Mouse (Mus musculus) G1E (cell line): Measurements from ENCODE around the gene Trpv1. TPM values are rescaled to one million over a fixed set of nuclear protein-coding genes. Genes with fewer than 3 reads are reported as not detected.

Experiments used
- ATAC-seq: 2 replicates; pipeline ENCODE4 v1.8.0; 2016; ENCODE audit warnings: mild to moderate bottlenecking; ENCODE audit not compliant: insufficient number of reproducible peaks, poor library complexity, low FRiP score, severe bottlenecking; ENCODE audit errors: extremely low read depth
- DNase-seq: peaks from one replicate; pipeline ENCODE4 v3.0.0; 2012; ENCODE audit warnings: low spot score
- H3K27me3 ChIP-seq: 2 replicates; pipeline ENCODE4 v1.6.1; 2012; ENCODE audit warnings: mild to moderate bottlenecking, low read length, inconsistent platforms; ENCODE audit not compliant: insufficient read depth
- H3K36me3 ChIP-seq: replicated peaks from 2 replicates; pipeline ENCODE3; 2012; ENCODE audit warnings: mild to moderate bottlenecking, inconsistent platforms
- H3K4me1 ChIP-seq: 2 replicates; pipeline ENCODE4 v1.6.1; 2012; ENCODE audit warnings: low read depth, low read length, inconsistent platforms, mixed read lengths; ENCODE audit not compliant: insufficient read depth
- H3K4me3 ChIP-seq: 2 replicates; pipeline ENCODE4 v1.5.1; 2012; ENCODE audit warnings: low read depth, mild to moderate bottlenecking, inconsistent platforms, low read length, moderate library complexity, mixed read lengths
- H3K9me3 ChIP-seq: replicated peaks from 2 replicates; pipeline ENCODE4 v1.6.1; 2012; ENCODE audit warnings: inconsistent platforms
- CTCF ChIP-seq: IDR thresholded peaks from 2 replicates; pipeline ENCODE4 v1.5.1; 2012; ENCODE audit warnings: low read depth, low read length, inconsistent platforms, mixed read lengths
- GATA1 ChIP-seq: IDR thresholded peaks from 2 replicates; pipeline ENCODE4 v1.6.1; 2012; ENCODE audit warnings: borderline replicate concordance, low read length, inconsistent platforms, mixed read lengths
- GATA2 ChIP-seq: IDR thresholded peaks from 2 replicates; pipeline ENCODE4 v1.6.1; 2012; ENCODE audit warnings: low read depth, low read length, inconsistent platforms, borderline replicate concordance
- POLR2AphosphoS5 ChIP-seq: IDR thresholded peaks from 2 replicates; pipeline ENCODE4 v1.6.1; 2012; ENCODE audit warnings: low read depth, low read length, inconsistent platforms; ENCODE audit not compliant: insufficient replicate concordance
- TAL1 ChIP-seq: conservative IDR thresholded peaks from 2 replicates; pipeline ENCODE4 v1.6.1; 2012; ENCODE audit warnings: low read depth, low read length, inconsistent platforms, mixed read lengths
- polyA plus RNA-seq: library from polyadenylated mRNA; stranded (reverse); fragments of >175 nt; gene quantifications from 2 replicates; pipeline ENCODE4 v1.2.3, GENCODE M21; 2012
- total RNA-seq, 2 experiments: library from RNA; stranded (forward) in 1 of 2; stranded (reverse) in 1 of 2; fragments of 200-1000 nt in 1 of 2; fragments of >200 nt in 1 of 2; fragmentation: Nextera tagmentation in 1 of 2; gene quantifications; 2 replicates each; pipeline ENCODE4 v1.2.3; 2014 to 2017

The Trpv1 gene
- total and polyA plus RNA-seq, 3 experiments, result not detected

- ATAC-seq (no peak), DNase-seq (no peak)
- Histone ChIP-seq H3K9me3 (no peaks in the 10 kb centered on the region), H3K27me3 (peaks cover 20% of the 10 kb centered on the region), H3K36me3 (no peaks in the 10 kb centered on the region), H3K4me1 (no peaks in the 10 kb centered on the region), H3K4me3 (no peak overlapping the region)
- TF ChIP-seq POLR2AphosphoS5, result no peak
Measured at GRCm38 (mm10) chr11:73257362-73257945, 23.4 kb downstream of the Trpv1 start.

- Histone ChIP-seq H3K4me1 (no peaks in the 10 kb centered on the region), H3K4me3 (no peak overlapping the region), H3K36me3 (no peaks in the 10 kb centered on the region), H3K9me3 (no peaks in the 10 kb centered on the region), H3K27me3 (peaks cover 18% of the 10 kb centered on the region)
- no peak for ATAC-seq
- TF ChIP-seq TAL1, result no peak
- no peak for TF ChIP-seq POLR2AphosphoS5
- TF ChIP-seq CTCF, result no peak
- TF ChIP-seq GATA2, result no peak
- TF ChIP-seq GATA1, result no peak
- DNase-seq, result no peak
Measured at GRCm38 (mm10) chr11:73258664-73259063, 24.6 kb downstream of the Trpv1 start.

DNA sequence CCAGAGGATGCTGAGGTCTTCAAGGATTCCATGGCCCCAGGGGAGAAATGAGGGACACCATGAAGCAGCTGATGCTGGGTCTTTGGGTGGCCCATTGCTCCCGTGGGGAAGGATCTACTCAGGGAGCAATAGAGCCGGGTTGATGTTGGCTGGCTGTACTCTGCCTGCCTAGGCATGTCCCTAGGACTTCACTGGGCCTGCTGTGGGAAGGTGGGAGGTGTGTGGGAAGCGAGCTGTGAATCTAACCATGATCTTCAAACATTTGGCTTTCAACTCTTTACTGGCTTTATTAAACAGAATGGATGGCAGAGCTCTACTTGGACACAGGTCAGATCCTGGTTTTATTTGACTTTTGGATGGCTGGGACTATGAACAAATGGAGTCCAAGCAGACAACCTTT, 26.4 kb downstream of the Trpv1 start:
- no peak for DNase-seq
- Histone ChIP-seq H3K27me3 (peaks cover 18% of the 10 kb centered on the region), H3K4me1 (no peaks in the 10 kb centered on the region), H3K4me3 (no peak overlapping the region), H3K9me3 (no peaks in the 10 kb centered on the region), H3K36me3 (no peaks in the 10 kb centered on the region)
- no peak for ATAC-seq
- no peak for TF ChIP-seq CTCF
- no peak for TF ChIP-seq GATA1
- no peak for TF ChIP-seq GATA2
- no peak for TF ChIP-seq TAL1

DNA sequence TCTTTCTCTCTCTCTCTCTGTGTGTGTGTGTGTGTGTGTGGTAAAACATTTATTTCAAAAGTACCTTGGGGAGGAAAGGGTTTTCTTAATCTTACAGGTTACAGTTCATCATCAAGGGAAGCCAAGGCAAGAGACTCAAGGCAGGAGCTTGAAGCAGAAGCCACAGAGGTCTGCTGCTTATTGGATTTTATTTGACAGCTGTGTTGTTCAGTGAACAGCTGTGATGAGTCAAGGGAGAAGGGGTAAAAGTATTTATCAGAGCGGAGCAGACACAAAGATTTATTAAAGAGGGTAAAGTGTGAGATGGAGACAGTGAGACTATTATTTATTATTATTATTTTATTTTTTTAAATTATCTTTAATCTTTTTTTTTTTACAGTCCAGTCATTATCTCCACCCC, 27.3 kb downstream of the Trpv1 start:
- Histone ChIP-seq H3K36me3 (no peaks in the 10 kb centered on the region), H3K4me1 (no peaks in the 10 kb centered on the region), H3K27me3 (peaks cover 21% of the 10 kb centered on the region), H3K4me3 (no peak overlapping the region), H3K9me3 (no peaks in the 10 kb centered on the region)
- no peak for ATAC-seq
- DNase-seq, result no peak
- TF ChIP-seq GATA2, result no peak
- no peak for TF ChIP-seq POLR2AphosphoS5
- no peak for TF ChIP-seq GATA1
- TF ChIP-seq CTCF, result no peak
- TF ChIP-seq TAL1, result no peak

DNA sequence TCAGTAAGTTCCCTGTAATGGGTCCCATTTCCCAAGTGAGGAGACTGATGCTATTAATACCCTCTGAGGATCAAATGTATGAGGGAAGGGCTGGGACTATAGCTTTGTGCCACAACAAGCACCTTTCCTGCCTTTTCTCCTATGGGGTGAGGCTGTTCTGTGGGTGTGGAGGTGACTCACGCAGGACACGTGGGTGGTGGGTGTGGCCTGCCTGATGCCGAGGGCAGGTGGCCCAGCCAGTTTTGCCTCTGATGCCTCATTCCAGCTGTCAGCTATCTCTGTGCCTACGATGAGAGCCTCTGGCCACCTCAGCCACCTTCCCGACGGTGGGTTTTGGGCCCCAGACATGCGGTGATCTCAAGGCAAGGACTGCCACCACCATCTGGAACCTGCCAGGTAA, 33.2 kb downstream of the Trpv1 start, which contains the start of gene Trpv3:
Gene Trpv3 (plus strand): TSS at position 122 of the 400 bp plus-strand sequence.
- no peak for DNase-seq
- no peak for ATAC-seq
- H3K27me3 ChIP-seq, result peaks cover 28% of the 10 kb centered on the region

DNA sequence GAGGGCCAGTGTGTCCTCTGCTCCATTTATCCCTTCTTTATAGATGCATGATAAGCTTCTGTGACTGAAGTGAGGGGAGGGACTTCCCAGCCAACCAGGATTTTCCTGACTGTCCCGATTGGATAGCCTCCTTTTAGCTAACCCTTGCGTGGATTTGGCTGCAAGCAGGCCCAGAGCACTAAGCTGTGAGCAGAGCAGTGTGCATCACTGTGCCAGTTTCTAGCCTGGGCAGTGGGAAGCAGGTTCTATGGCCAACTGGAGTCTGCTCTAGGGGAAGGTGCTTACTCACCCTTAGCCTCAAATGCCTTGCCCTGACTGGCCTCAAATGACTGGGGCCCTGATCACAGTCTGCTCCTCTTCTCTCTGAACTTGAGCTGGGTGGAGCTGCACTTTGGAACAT, 40.7 kb downstream of the Trpv1 start:
- H3K36me3 ChIP-seq, result no peaks in the 10 kb centered on the region
- ATAC-seq (no peak), DNase-seq (no peak)
- TF ChIP-seq TAL1 (no peak), POLR2AphosphoS5 (no peak), GATA2 (no peak)
- no peaks in the 10 kb centered on the region for H3K9me3 ChIP-seq
- no peaks in the 10 kb centered on the region for H3K4me1 ChIP-seq
- 0 out of 2 replicates have a peak, but pooled peaks cover 2% of the 10 kb centered on the region for H3K27me3 ChIP-seq
- H3K4me3 ChIP-seq, result no peak overlapping the region

More for the DNA sequence above, 33.2 kb downstream of the Trpv1 start, which contains the start of gene Trpv3:
- TF ChIP-seq POLR2AphosphoS5, result no peak
- no peak for TF ChIP-seq CTCF
- TF ChIP-seq TAL1, result no peak
- no peak for TF ChIP-seq GATA1
- TF ChIP-seq GATA2, result no peak
- Histone ChIP-seq H3K9me3 (no peaks in the 10 kb centered on the region), H3K4me1 (peaks cover 4% of the 10 kb centered on the region), H3K4me3 (no peak within 1 kb of the TSS), H3K36me3 (no peaks in the 10 kb centered on the region)

DNA sequence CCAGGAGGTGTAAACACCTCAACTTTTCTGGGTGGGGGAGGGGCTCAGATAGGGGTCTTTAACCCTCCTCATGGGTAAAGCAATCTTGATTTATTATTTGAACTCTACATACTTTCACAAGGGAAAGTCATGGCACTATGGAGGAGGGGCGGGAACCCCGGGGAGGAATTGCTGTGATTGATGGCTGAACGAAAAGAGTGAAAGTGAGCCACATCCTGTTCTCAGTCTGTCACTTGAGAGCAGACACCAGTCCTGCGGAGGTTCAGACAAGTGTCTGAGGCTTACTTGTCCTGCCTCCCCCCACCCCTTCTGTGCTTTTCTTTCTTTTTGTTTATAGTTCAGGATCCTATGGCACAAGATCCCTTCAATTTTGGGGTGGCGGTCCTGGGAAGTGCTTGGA, 46.6 kb downstream of the Trpv1 start:
- H3K4me1 ChIP-seq, result no peaks in the 10 kb centered on the region
- no peaks in the 10 kb centered on the region for H3K9me3 ChIP-seq
- no peak overlapping the region for H3K4me3 ChIP-seq
- DNase-seq, result no peak
- TF ChIP-seq CTCF (no peak), TAL1 (no peak), POLR2AphosphoS5 (no peak)
- ATAC-seq, result no peak
- no peaks in the 10 kb centered on the region; the same call in 1 of the 2 replicates for H3K27me3 ChIP-seq
- no peaks in the 10 kb centered on the region for H3K36me3 ChIP-seq
